Mouse (Mus musculus): ENCODE measurements around the gene Mob3b.

The Mob3b gene

GRCm38 (mm10) chr4:35060964-35061363 lies 96.3 kb downstream of the Mob3b start:
- DNase-seq: no peak

DNA sequence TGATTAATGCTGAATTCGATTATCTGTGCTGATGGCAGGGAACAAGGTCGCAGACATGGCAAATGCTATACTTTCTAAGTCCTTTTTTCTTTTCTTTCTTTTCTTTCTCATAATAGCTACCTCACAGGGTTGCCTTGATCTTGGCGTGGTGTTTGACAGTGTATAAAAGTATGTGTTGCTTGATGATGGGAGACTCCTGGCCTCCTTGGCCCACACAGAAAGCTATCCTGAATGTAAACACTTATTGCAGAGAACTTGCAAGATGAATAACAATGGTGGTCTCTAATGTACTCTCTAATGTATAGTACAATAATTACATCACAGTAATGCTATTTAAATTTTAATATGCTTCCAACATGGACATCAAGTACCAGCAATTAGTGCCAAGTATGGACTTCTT lies 96.9 kb downstream of the Mob3b start:
- no peak for DNase-seq

DNA sequence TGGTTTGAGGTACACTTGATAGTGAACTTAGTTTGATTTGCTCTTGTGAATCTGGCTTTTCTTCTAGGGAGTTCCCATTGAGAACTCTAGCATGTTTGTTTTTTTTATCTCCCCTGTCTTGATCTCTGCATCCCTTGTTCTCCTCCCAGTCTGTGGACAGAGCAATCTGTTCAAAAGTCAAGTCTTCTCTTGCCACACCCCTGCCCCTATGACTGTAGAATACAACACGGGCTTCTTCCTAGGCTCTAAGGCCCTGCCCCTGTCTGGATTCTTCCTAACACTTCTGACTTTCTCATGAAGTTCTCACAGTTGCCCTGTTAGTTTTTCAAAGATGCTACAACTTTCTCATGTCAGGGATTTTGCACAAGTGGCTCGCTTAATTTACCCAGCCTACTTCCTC lies 102.9 kb downstream of the Mob3b start:
- no peak for DNase-seq

- peak; percentile 37 to 40 for DNase-seq
Measured at GRCm38 (mm10) chr4:35052174-35052942, 104.9 kb downstream of the Mob3b start.

DNA sequence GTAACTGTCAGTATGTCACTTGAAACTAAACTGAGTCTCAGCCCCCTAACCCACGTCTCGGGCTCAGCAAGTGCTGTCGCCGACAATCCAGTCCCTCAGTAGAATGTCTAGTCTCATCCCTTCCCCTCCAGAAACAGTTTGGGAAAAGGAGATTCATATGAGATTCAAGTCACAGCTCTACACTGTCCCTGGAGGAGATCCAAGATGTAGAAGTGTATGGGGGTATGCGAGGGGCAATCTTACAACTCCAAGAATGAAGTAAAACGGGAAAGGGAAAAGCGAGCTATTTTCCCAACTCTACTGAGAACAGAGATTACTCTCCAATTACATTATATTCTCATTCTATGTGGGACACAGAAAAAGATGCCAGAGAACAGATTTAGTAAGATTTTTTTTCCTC lies 106.1 kb downstream of the Mob3b start:
- DNase-seq: no peak

DNA sequence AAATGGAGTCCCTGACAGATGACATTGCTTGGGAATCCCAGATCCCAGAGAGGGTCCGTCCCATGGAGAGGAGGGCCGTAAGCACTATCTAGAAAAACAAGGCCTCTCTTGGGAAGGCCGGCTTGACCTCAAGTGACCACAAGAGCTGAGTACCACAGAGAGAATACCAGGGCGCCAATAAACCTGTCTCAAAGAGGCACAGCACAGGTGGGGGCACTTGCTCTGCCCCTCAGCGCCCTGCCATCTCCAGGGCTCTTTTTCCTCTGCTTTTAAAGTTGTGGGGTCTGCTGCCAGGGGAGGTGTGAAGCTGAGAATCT lies 107.6 kb downstream of the Mob3b start:
- no peak for DNase-seq

- DNase-seq: no peak
Measured at GRCm38 (mm10) chr4:35049036-35049741, 108.1 kb downstream of the Mob3b start.

- DNase-seq: no peak
Measured at GRCm38 (mm10) chr4:35040896-35041295, 116.4 kb downstream of the Mob3b start.

DNA sequence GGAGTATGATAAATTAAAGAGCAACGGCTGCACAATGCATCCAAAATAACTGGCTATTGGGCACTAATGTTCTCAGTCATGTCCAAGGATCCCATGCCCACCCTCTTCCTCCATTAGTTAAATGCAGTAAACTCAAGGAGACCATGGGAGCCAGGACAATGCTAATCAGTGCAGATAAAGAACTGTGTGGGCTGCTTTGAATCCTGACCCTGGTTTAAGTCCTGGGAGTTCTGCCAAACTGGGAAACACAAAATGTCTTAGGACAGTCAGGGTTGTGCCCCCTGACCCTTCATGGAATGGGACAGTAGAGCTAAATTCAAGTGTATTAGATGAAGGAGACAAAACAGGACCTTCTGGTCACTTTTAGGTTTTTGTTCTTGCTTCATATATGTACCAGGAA lies 117.0 kb downstream of the Mob3b start:
- no peak for DNase-seq

DNA sequence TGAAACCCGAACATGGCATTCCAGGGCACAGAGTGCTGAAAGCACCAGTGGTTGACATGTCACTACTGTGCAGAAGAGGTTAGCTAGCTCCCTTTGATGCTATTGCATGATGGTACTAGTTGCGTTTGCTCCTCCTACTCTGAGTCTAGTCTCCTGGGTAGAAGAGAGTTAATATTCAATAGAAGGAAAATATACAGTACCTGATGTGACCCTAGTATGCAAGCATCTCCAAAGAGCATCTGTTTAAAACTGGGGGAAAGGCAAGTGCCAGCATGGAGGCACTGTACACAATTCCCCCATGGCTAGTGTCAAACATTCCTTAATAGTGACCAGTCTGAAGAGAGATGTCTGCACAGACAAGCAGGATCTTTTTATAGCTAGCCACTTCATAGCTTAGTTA lies 119.5 kb downstream of the Mob3b start:
- DNase-seq: no peak

- DNase-seq: peak; percentile 20 to 26
Measured at GRCm38 (mm10) chr4:35034504-35035290, 122.6 kb downstream of the Mob3b start.

- DNase-seq: no peak
Measured at GRCm38 (mm10) chr4:35032758-35033157, 124.5 kb downstream of the Mob3b start.

DNA sequence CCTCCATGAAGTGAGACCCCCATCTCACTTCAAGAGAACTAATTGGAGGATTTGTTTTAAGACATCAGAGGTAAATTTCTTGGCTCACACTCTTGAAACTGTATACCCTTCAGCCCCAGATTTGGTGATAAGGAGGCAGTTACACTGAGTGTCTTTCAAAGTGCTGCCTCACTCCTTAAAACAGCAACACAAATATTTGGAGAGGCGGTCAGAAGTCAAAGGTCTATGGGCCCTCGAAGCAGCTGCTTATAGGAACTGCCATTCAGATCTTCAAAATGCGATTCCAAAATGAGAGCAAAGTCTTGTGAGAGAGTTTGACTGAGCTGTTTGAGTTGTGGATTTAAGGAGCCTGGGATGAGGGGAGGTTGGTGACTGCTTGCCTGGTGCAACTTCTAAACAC lies 125.7 kb downstream of the Mob3b start:
- no peak for DNase-seq

DNA sequence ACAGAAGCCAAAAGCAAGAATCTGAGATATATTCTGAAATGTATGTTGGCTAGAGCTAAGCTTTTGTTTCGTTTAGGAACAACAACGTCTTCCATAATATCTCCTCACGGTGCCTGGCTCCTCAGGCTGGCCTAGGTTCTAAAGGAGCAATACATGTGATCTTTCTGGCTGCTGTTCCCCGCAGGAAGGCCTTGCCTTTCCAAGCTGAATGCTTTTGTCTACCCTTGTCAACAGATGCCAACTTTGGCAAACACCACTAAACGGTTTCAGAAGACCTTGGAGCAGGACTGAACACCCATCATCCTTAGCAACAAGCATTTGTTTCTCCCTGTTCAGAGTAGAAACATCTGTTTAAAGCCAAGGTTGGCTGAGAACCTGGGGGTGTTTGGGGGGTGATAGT lies 126.1 kb downstream of the Mob3b start:
- no peak for DNase-seq

DNA sequence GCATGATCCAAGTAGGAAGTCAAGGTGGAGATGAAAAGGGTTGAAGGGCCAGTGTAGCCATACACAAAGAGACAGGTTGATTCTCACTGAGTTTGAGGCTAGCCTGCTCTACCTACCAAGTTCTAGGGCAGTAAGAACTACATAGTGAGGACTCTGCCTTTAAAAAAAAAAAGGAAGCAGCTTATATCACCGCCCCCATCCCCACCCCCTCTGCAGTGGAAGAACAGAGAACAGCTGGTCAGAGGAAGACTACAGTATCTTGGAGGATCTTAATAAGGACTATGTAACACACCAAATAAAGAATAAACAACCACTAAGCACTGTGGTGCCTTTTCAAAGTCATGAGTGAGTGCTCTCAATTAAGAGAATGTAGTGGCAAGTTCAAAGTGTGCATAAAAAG lies 138.9 kb downstream of the Mob3b start:
- no peak for DNase-seq

- DNase-seq: peak; percentile 25 to 29
Measured at GRCm38 (mm10) chr4:35012401-35013307, 144.6 kb downstream of the Mob3b start.

DNA sequence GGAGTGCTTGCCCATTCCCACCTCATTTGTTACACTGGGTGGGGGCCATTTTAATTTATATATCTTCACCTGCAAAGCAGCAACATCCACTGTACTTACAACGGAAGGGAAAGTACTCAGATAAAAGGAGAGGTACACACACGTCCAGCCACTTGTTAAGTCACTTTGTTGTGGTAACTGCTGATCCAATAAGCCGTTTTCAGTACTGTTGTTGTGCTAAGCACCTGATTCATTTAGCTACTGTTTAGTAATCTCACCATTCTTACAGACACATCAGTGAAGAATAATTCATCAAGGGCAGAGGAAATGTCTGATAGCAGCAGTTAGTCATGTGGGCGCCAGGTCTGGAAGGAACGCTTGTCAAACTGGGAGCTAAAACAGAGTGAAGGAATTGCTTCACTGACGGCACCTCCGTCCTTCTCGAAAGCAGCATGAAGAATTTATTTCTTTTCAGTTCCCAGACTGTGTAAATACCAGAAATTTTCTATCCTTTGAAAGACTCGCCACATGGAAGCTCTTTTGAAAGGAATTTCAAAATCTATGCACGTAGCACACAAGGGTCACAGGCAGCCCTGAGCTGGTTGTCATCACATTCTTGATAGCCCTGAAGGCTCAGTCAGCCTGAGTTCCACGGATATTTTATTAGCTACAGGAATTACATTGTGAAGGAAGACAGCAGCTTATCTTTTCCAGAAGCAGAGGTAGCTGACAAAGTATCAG lies 150.6 kb downstream of the Mob3b start:
- DNase-seq: no peak

- peak in 1 of 2 experiments; percentile 54 for DNase-seq
Measured at GRCm38 (mm10) chr4:35006056-35006455, 151.2 kb downstream of the Mob3b start.

DNA sequence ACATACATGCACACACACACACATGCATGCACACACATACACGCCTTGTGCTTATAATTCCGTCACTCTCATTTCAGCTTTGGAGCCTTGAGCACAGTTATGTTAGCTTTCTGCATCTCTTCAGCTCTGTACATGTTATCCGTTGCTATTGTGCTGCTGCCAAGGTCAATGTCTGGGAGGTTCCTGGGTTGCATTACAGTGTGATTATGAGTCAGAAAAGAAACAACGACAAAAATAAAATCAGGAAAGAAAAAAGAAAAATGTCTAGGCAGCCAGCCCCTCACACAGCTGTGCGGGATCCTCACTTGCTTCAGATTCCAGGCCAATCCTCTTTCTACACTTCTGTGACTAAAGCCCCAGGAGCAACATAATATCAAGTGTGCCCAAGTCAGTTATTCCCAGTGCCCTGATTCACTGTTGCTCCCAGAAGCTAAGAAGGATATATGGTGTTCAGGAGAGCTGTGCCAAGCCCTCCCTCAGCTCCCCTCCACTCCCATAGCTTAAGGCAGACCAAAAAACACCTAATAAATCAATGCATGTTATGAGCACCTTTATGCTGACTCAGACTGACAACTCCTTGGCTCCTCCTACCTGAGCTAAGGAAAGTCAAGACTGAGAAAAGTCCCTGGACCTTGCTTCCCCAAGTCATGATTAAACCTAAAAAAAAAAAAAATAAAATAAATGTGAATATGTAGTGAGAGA lies 152.1 kb downstream of the Mob3b start:
- no peak for DNase-seq

GRCm38 (mm10) chr4:35004473-35004872 lies 152.8 kb downstream of the Mob3b start:
- no peak for DNase-seq

GRCm38 (mm10) chr4:35003550-35004326 lies 153.5 kb downstream of the Mob3b start:
- DNase-seq: no peak
